ENCODE assay signal across 23 mouse cellular contexts in the genomic region with DNA sequence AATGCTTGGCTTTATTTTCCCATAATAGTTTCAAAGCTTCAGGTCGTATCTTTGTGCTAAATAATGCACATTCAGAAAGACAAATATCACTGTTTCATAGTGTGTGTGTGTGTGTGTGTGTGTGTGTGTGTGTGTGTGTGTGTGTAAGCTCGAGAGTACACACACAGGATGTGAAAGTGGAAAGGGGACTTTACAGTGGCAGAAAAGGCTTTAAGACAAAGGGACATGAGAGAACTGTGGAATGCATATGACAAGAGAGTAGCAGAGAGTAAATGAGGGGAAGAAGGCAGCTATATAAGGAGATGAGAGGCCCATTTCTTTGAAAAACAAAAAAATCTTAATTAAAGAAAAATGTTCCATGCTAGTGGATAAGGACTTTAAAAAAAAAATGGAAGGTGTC. TPM values are rescaled to one million over a fixed set of nuclear protein-coding genes. Genes with fewer than 3 reads are reported as not detected.
DNase-seq lines count a peak whose midpoint lies in the region; ATAC-seq lines count a peak whose summit lies in the region.
"Had no signal": no experiment of that assay in that cellular context is flagged by ENCODE, and none has a peak within 500 bp of the region (broad histone marks: within the 10 kb centered on the region; RNA-seq: fewer than 3 reads in every experiment).

No protein-coding gene starts in this region.

- H3K27ac ChIP-seq in heart, embryonic 12.5 days (ENCODE audit: poor library complexity, severe bottlenecking), result 0 out of 2 replicates have a peak overlapping the region, but pooled peaks have one; percentile 6
- H3K27ac ChIP-seq: embryonic facial prominence, embryonic 10.5 days; forebrain, embryonic 13.5 days; intestine, embryonic 15.5 days had no signal

- no peaks in the 10 kb centered on the region for H3K36me3 ChIP-seq in heart, embryonic 12.5 days
- H3K36me3 ChIP-seq in splenic B cell, adult 2 months (ENCODE audit: control insufficient read depth, insufficient read depth, low read length, poor library complexity, severe bottlenecking), result no peaks in the 10 kb centered on the region; the same call in 1 of the 2 replicates
- H3K36me3 ChIP-seq: embryonic facial prominence, embryonic 10.5 days; intestine, embryonic 15.5 days had no signal

- H3K4me1 ChIP-seq in heart, embryonic 12.5 days (replicated peaks), result peaks cover 42% of the 10 kb centered on the region

- no peak for ATAC-seq in heart, embryonic 12.5 days (ENCODE audit: insufficient number of reproducible peaks, low FRiP score)
- ATAC-seq in CD4-positive, CD25-positive, alpha-beta regulatory T cell, adult 4 months, result peak; percentile 91
- ATAC-seq: forebrain, embryonic 13.5 days; forebrain, postnatal 0 days; hindbrain, embryonic 16.5 days; intestine, embryonic 15.5 days; Patski had no signal

- no peaks in the 10 kb centered on the region for H3K27me3 ChIP-seq in heart, embryonic 12.5 days (replicated peaks)
- no peaks in the 10 kb centered on the region for H3K27me3 ChIP-seq in splenic B cell, adult 2 months (ENCODE audit: control insufficient read depth, insufficient read depth, low read length, poor library complexity, severe bottlenecking)
- H3K27me3 ChIP-seq: forebrain, embryonic 13.5 days; intestine, embryonic 15.5 days; Patski had no signal

- H3K4me3 ChIP-seq in heart, embryonic 12.5 days, result no peak overlapping the region
- H3K4me3 ChIP-seq: embryonic facial prominence, embryonic 10.5 days; forebrain, embryonic 13.5 days; intestine, embryonic 15.5 days had no signal

- intact Hi-C loops in gastrocnemius, postnatal 14 days (cut with DNase I; ENCODE audit: low total_unique reads), result no loop called here

- no peak for DNase-seq in heart, adult 9 months (ENCODE audit: low spot score in 2 of 2)
- peak; percentile 36 for DNase-seq in induced T-regulatory cell, adult 2 months (ENCODE audit: low read depth)
- DNase-seq in splenic B cell, adult 2 months (ENCODE audit: low read depth, low spot score), result peak; percentile 63
- DNase-seq in cerebellum, adult 9-11 months, result no peak
- no peak for DNase-seq in embryo, embryonic 10.5 days (ENCODE audit: low spot score)
- DNase-seq in gastrocnemius, postnatal 14 days, result no peak
- DNase-seq: adrenal gland, postnatal 10 days; cerebellum, adult 11-12 months; cerebellum, adult 9-10 months; cerebellum, postnatal 36 days; forebrain, postnatal 0 days; gastrocnemius, postnatal 36 days; heart, adult 18-20 months; heart, postnatal 36 days; kidney, adult 2 months had no signal

- WGBS in heart, embryonic 12.5 days, result 49% methylated on average over 2 of the region's 2 CpGs

- no peak overlapping the region for H3K4me2 ChIP-seq in heart, embryonic 12.5 days
- H3K4me2 ChIP-seq: forebrain, embryonic 13.5 days; heart, embryonic 11.5 days; intestine, embryonic 15.5 days had no signal

- H3K9me3 ChIP-seq in heart, embryonic 12.5 days (replicated peaks), result no peaks in the 10 kb centered on the region
- H3K9me3 ChIP-seq: embryonic facial prominence, embryonic 10.5 days; forebrain, embryonic 13.5 days; intestine, embryonic 15.5 days had no signal

- H3K9ac ChIP-seq in heart, embryonic 12.5 days, result no peak overlapping the region
- H3K9ac ChIP-seq: forebrain, embryonic 13.5 days; forebrain, postnatal 0 days; intestine, embryonic 15.5 days had no signal

RNA-seq across cellular contexts. Expression of gene Ripor2, which starts 11.3 kb away (rescaled TPM):
- 10.5 and 10.9 TPM in 2 replicates for polyA plus RNA-seq in heart, embryonic 12.5 days (2016; fragmentation: Nextera tagmentation; extraction: Ambion mirVana)
- polyA plus RNA-seq in CD4-positive, CD25-positive, alpha-beta regulatory T cell, adult 4 months (2017; shearing (Covaris generic)), result 100 to 1,000 TPM; 228 to 281 TPM
- 1 to 10 TPM; 5.3 to 8.4 TPM for total RNA-seq in gastrocnemius, postnatal 14 days (2021)

Comparison
In these comparisons a context has a peak if more than half of its experiments do, and no peak if none do; other contexts are left out.
1. DNase-seq: peak in induced T-regulatory cell, adult 2 months (single experiment) and splenic B cell, adult 2 months (single experiment); none in heart, adult 9 months (0 of 2), cerebellum, adult 9-11 months (single experiment), embryo, embryonic 10.5 days (single experiment) and gastrocnemius, postnatal 14 days (single experiment).
2. RNA of gene Ripor2, which starts 11.3 kb away (polyA plus RNA-seq): 228 to 281 TPM in CD4-positive, CD25-positive, alpha-beta regulatory T cell, adult 4 months; 10.5 to 10.9 TPM in heart, embryonic 12.5 days; every median in the first group is over 10 times any median in the second.